Mouse (Mus musculus) MEL (cell line): Measurements from ENCODE around the gene Mrtfa. TPM values are rescaled to one million over a fixed set of nuclear protein-coding genes. Genes with fewer than 3 reads are reported as not detected.

Experiments
- DNase-seq: peaks from one replicate; pipeline ENCODE4 v3.0.0; 2011; ENCODE audit warnings: low read depth, low spot score
- H3K27ac ChIP-seq: 2 replicates; pipeline ENCODE4 v1.5.1; 2012; ENCODE audit warnings: low read depth, mild to moderate bottlenecking, control low read depth, low read length, moderate library complexity; ENCODE audit not compliant: control insufficient read depth
- H3K27me3 ChIP-seq, 2 experiments: fragments of 150-350 bp in 1 of 2; sonication (generic) in 1 of 2; 2 replicates each; pipeline ENCODE4 v1.6.1; 2012; ENCODE audit warnings: low read length in 2 of 2, mild to moderate bottlenecking in 2 of 2, improper control_type of control experiment in 1 of 2, moderate library complexity in 1 of 2; ENCODE audit not compliant: insufficient read depth in 2 of 2, control insufficient read depth in 1 of 2
- H3K36me3 ChIP-seq, 2 experiments: 2 replicates each; pipeline ENCODE4 v1.6.1; 2012 to 2014; ENCODE audit warnings: low read length in 2 of 2, improper control_type of control experiment in 1 of 2, inconsistent platforms in 1 of 2, mild to moderate bottlenecking in 1 of 2; ENCODE audit not compliant: insufficient read depth in 2 of 2, control insufficient read depth in 1 of 2
- H3K4me1 ChIP-seq, 2 experiments: fragments of 150-350 bp in 1 of 2; sonication (generic) in 1 of 2; 2 replicates each; pipeline ENCODE4 v1.6.1; 2012; ENCODE audit warnings: low read length in 2 of 2, improper control_type of control experiment in 1 of 2, mild to moderate bottlenecking in 1 of 2; ENCODE audit not compliant: insufficient read depth in 2 of 2, control insufficient read depth in 1 of 2
- H3K4me3 ChIP-seq, 2 experiments: fragments of 150-350 bp in 1 of 2; sonication (generic) in 1 of 2; 2 replicates each; pipeline ENCODE4 v1.5.1; 2012; ENCODE audit warnings: low read depth in 2 of 2, low read length in 2 of 2, mild to moderate bottlenecking in 2 of 2, moderate library complexity in 2 of 2, control low read depth in 1 of 2, improper control_type of control experiment in 1 of 2; ENCODE audit not compliant: control insufficient read depth in 1 of 2, insufficient read depth in 1 of 2
- H3K79me2 ChIP-seq: 2 replicates; pipeline ENCODE4 v1.6.1; 2012; ENCODE audit warnings: mild to moderate bottlenecking, low read length, moderate library complexity; ENCODE audit not compliant: control insufficient read depth, poor library complexity, insufficient read depth
- H3K9ac ChIP-seq: 2 replicates; pipeline ENCODE4 v1.6.1; 2012; ENCODE audit warnings: low read depth, mild to moderate bottlenecking, control low read depth, low read length, moderate library complexity; ENCODE audit not compliant: control insufficient read depth, poor library complexity, severe bottlenecking
- H3K9me3 ChIP-seq: fragments of 150-350 bp; sonication (generic); replicated peaks from 2 replicates; pipeline ENCODE4 v1.6.1; 2012; ENCODE audit warnings: mild to moderate bottlenecking, low read length, improper control_type of control experiment, moderate library complexity; ENCODE audit not compliant: insufficient read depth
- BHLHE40 ChIP-seq: IDR thresholded peaks from 2 replicates; pipeline ENCODE4 v1.6.1; 2012; ENCODE audit warnings: low read depth, mild to moderate bottlenecking, inconsistent platforms, low read length, improper control_type of control experiment, borderline replicate concordance
- CHD1 ChIP-seq: IDR thresholded peaks from 2 replicates; pipeline ENCODE4 v1.6.1; 2012; ENCODE audit warnings: low read depth, mild to moderate bottlenecking, inconsistent platforms, low read length, improper control_type of control experiment
- CHD2 ChIP-seq: IDR thresholded peaks from 2 replicates; pipeline ENCODE4 v1.6.1; 2011; ENCODE audit warnings: low read length, improper control_type of control experiment
- E2F4 ChIP-seq: IDR thresholded peaks from 2 replicates; pipeline ENCODE4 v1.6.1; 2011; ENCODE audit warnings: low read depth, low read length, improper control_type of control experiment, borderline replicate concordance
- EP300 ChIP-seq, 2 experiments: IDR thresholded peaks; 2 replicates each; pipeline ENCODE4 v1.6.1; 2011; ENCODE audit warnings: improper control_type of control experiment in 2 of 2, low read length in 2 of 2, low read depth in 1 of 2, mild to moderate bottlenecking in 1 of 2
- ETS1 ChIP-seq: IDR thresholded peaks from 2 replicates; pipeline ENCODE4 v1.6.1; 2012; ENCODE audit warnings: low read depth, mild to moderate bottlenecking, inconsistent platforms, low read length, improper control_type of control experiment, moderate library complexity
- GABPA ChIP-seq: IDR thresholded peaks from 2 replicates; pipeline ENCODE4 v1.6.1; 2012; ENCODE audit warnings: low read depth, mild to moderate bottlenecking, inconsistent platforms, low read length, improper control_type of control experiment, moderate library complexity
- GATA1 ChIP-seq: IDR thresholded peaks from 2 replicates; pipeline ENCODE4 v1.6.1; 2011; ENCODE audit warnings: low read depth, low read length, improper control_type of control experiment
- HCFC1 ChIP-seq: IDR thresholded peaks from 2 replicates; pipeline ENCODE4 v1.6.1; 2012; ENCODE audit warnings: low read depth, mild to moderate bottlenecking, inconsistent platforms, low read length, improper control_type of control experiment, moderate library complexity
- JUND ChIP-seq: IDR thresholded peaks from 2 replicates; pipeline ENCODE4 v1.6.1; 2011; ENCODE audit warnings: low read depth, mild to moderate bottlenecking, improper control_type of control experiment, low read length
- KAT2A ChIP-seq: conservative IDR thresholded peaks from 2 replicates; pipeline ENCODE4 v1.6.1; 2012; ENCODE audit warnings: low read depth, low read length, improper control_type of control experiment, inconsistent platforms
- MAFK ChIP-seq: IDR thresholded peaks from 2 replicates; pipeline ENCODE4 v1.6.1; 2011; ENCODE audit warnings: low read depth, mild to moderate bottlenecking, low read length, improper control_type of control experiment, borderline replicate concordance
- MAX ChIP-seq: IDR thresholded peaks from 2 replicates; pipeline ENCODE4 v1.6.1; 2011; ENCODE audit warnings: low read length, improper control_type of control experiment
- MEF2A ChIP-seq: IDR thresholded peaks from 2 replicates; pipeline ENCODE4 v1.6.1; 2014; ENCODE audit warnings: low read depth, mild to moderate bottlenecking, inconsistent platforms, low read length, improper control_type of control experiment; ENCODE audit not compliant: poor library complexity, insufficient replicate concordance, severe bottlenecking; ENCODE audit errors: extremely low read depth
- MXI1 ChIP-seq: IDR thresholded peaks from 2 replicates; pipeline ENCODE4 v1.6.1; 2011; ENCODE audit warnings: mild to moderate bottlenecking, low read depth, low read length, improper control_type of control experiment
- MYC ChIP-seq: IDR thresholded peaks from 2 replicates; pipeline ENCODE4 v1.6.1; 2011; ENCODE audit warnings: low read depth, mild to moderate bottlenecking, low read length, improper control_type of control experiment, moderate library complexity
- NELFE ChIP-seq: IDR thresholded peaks from 2 replicates; pipeline ENCODE4 v1.6.1; 2011; ENCODE audit warnings: low read depth, low read length, improper control_type of control experiment
- NRF1 ChIP-seq: IDR thresholded peaks from 2 replicates; pipeline ENCODE4 v1.6.1; 2014; ENCODE audit warnings: low read depth, mild to moderate bottlenecking, inconsistent platforms, low read length, improper control_type of control experiment, moderate library complexity; ENCODE audit not compliant: poor library complexity, insufficient read depth, severe bottlenecking
- RCOR1 ChIP-seq: IDR thresholded peaks from 2 replicates; pipeline ENCODE4 v1.6.1; 2012; ENCODE audit warnings: low read depth, mild to moderate bottlenecking, inconsistent platforms, low read length, improper control_type of control experiment
- SMC3 ChIP-seq: IDR thresholded peaks from 2 replicates; pipeline ENCODE4 v1.6.1; 2011; ENCODE audit warnings: low read depth, low read length, improper control_type of control experiment
- TAL1 ChIP-seq: IDR thresholded peaks from 2 replicates; pipeline ENCODE4 v1.6.1; 2012; ENCODE audit warnings: mild to moderate bottlenecking, inconsistent platforms, low read length, moderate library complexity, mixed read lengths
- TCF12 ChIP-seq: IDR thresholded peaks from 2 replicates; pipeline ENCODE4 v1.6.1; 2014; ENCODE audit warnings: low read depth, mild to moderate bottlenecking, inconsistent platforms, low read length, improper control_type of control experiment, moderate library complexity
- UBTF ChIP-seq: IDR thresholded peaks from 2 replicates; pipeline ENCODE4 v1.6.1; 2012; ENCODE audit warnings: low read depth, mild to moderate bottlenecking, inconsistent platforms, low read length, improper control_type of control experiment, moderate library complexity, borderline replicate concordance; ENCODE audit not compliant: insufficient read depth
- USF2 ChIP-seq, 2 experiments: IDR thresholded peaks; 2 replicates each; pipeline ENCODE4 v1.6.1; 2011 to 2012; ENCODE audit warnings: improper control_type of control experiment in 2 of 2, low read length in 2 of 2, borderline replicate concordance in 1 of 2, inconsistent platforms in 1 of 2, low read depth in 1 of 2, mild to moderate bottlenecking in 1 of 2; ENCODE audit not compliant: insufficient read depth in 1 of 2
- ZC3H11A ChIP-seq: IDR thresholded peaks from 2 replicates; pipeline ENCODE4 v1.6.1; 2012; ENCODE audit warnings: low read depth, mild to moderate bottlenecking, inconsistent platforms, low read length, improper control_type of control experiment
- ZKSCAN1 ChIP-seq: IDR thresholded peaks from 2 replicates; pipeline ENCODE4 v1.6.1; 2012; ENCODE audit warnings: low read depth, mild to moderate bottlenecking, inconsistent platforms, low read length, improper control_type of control experiment, moderate library complexity
- ZNF384 ChIP-seq: IDR thresholded peaks from 2 replicates; pipeline ENCODE4 v1.6.1; 2012; ENCODE audit warnings: low read depth, mild to moderate bottlenecking, inconsistent platforms, low read length, improper control_type of control experiment
- polyA plus RNA-seq, 2 experiments: library from polyadenylated mRNA; stranded (reverse) in 1 of 2; unstranded in 1 of 2; fragments of >175 nt in 1 of 2; fragments of >200 nt in 1 of 2; gene quantifications; 2 replicates each; pipeline versions ENCODE4 v1.2.1 to v1.2.4; 2012; ENCODE audit warnings: low replicate concordance in 2 of 2, low read depth in 1 of 2; ENCODE audit not compliant: insufficient read length in 2 of 2, insufficient read depth in 1 of 2, missing spikeins in 1 of 2
- total RNA-seq: library from RNA; depleted of rRNA; stranded (reverse); fragments of 300-350 nt; gene quantifications from 2 replicates; pipeline ENCODE4 v1.2.3, GENCODE M21; 2012

Mrtfa gene
- total and polyA plus RNA-seq, 3 experiments: 2.6 to 11.9 TPM; not detected in 1

DNA sequence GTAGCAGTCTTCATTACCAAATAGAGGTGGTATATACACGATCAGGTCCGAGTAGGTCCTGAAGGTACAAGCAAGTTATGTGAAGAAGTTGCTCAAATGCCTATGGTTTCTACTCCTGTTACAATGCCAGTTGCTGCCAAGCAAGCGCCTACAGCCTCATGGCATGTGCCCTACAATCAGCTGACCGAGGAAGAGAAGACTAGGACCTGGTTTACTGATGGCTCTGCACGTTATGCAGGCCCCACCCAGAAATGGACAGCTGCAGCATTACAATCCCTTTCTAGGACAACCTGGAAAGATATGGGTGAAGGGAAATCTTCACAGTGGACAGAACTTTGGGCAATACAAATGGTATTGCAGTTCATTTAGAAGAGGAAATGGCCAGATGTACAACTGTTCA lies 138.1 kb downstream of the Mrtfa start:
- Histone ChIP-seq H3K4me1 (peaks cover 0 to under 1% of the 10 kb centered on the region in 2 experiments; a peak in 2 of 4 replicates), H3K9ac (no peak overlapping the region), H3K27me3 (no peaks in the 10 kb centered on the region), H3K27ac (no peak overlapping the region), H3K36me3 (peaks cover 0 to 3% of the 10 kb centered on the region in 2 experiments; a peak in 2 of 4 replicates), H3K9me3 (no peaks in the 10 kb centered on the region), H3K4me3 (no peak overlapping the region)
- no peak for DNase-seq
- TF ChIP-seq HCFC1 (no peak), MEF2A (no peak), ZNF384 (no peak), NRF1 (no peak), TAL1 (no peak), GATA1 (no peak), MAFK (no peak), CHD2 (no peak), SMC3 (no peak), RCOR1 (no peak), CHD1 (no peak), MYC (no peak), UBTF (no peak), USF2 (IDR thresholded peaks at IDR 0.05; ENCODE audit: borderline replicate concordance in 1 of 2, insufficient read depth in 1 of 2, low read depth in 1 of 2, low read length in 2 of 2) (no peak), BHLHE40 (no peak), TCF12 (no peak), E2F4 (no peak)
- TF ChIP-seq, all 39 proteins: peak for 0
- H3K79me2 ChIP-seq: no peaks in the 10 kb centered on the region

DNA sequence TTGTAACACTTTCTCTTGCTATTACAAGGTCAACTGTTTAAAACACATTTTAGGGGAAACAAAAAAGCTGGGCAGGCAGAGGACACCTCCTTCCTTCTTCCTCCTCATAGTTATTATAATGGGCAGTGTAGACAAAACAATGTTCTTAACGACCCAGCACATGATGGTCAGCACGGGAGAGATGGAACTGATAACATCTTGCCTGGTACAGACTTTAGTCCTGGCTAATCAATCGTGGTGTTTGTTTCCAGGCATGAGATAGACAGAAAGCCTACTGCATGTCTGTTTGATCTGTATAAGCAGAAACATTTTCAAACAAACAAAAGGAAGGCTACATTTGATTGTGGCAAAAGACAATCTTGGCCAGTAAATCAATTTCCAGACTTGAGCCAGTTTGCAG lies 140.1 kb downstream of the Mrtfa start:
- H3K36me3 ChIP-seq: peaks cover 0 to 22% of the 10 kb centered on the region in 2 experiments; a peak in 2 of 4 replicates
- no peaks in the 10 kb centered on the region for H3K79me2 ChIP-seq
- no peaks in the 10 kb centered on the region for H3K27me3 ChIP-seq
- H3K9me3 ChIP-seq: no peaks in the 10 kb centered on the region
- no peak overlapping the region for H3K27ac ChIP-seq
- H3K4me3 ChIP-seq: no peak overlapping the region
- H3K4me1 ChIP-seq: peaks cover 7 to 16% of the 10 kb centered on the region in 2 experiments
- no peak for DNase-seq
- no peak overlapping the region for H3K9ac ChIP-seq
- TF ChIP-seq USF2 (IDR thresholded peaks at IDR 0.05; ENCODE audit: borderline replicate concordance in 1 of 2, insufficient read depth in 1 of 2, low read depth in 1 of 2, low read length in 2 of 2) (no peak), KAT2A (no peak), TAL1 (no peak), ZKSCAN1 (no peak), ETS1 (no peak), MXI1 (no peak), EP300 (IDR thresholded peaks at IDR 0.05; ENCODE audit: low read depth in 1 of 2, low read length in 2 of 2) (no peak), TCF12 (no peak), ZNF384 (no peak), BHLHE40 (no peak), MAX (no peak), GABPA (no peak), NELFE (no peak), ZC3H11A (no peak), SMC3 (no peak), JUND (no peak), UBTF (no peak), RCOR1 (no peak), HCFC1 (no peak)
